Mouse (Mus musculus) monocyte, adult 5-6 weeks (primary cell): ENCODE data around the gene Nhej1. TPM values are rescaled to one million over a fixed set of nuclear protein-coding genes. Genes with fewer than 3 reads are reported as not detected.

Source experiments
- ATAC-seq: fragments of 153-309, 156-312 bp; replicated peaks from 2 replicates; pipeline ENCODE4 v1.8.0; 2017; ENCODE audit warnings: mild to moderate bottlenecking; ENCODE audit not compliant: low TSS enrichment, insufficient number of reproducible peaks, severe bottlenecking, poor library complexity, low FRiP score
- total RNA-seq: library from RNA; stranded (forward); fragments of 200-1000, 200-491, 200-594 nt; gene quantifications from 3 replicates; pipeline ENCODE4 v1.2.3, GENCODE M21; 2017

The Nhej1 gene
- total RNA-seq: 4.9 to 13.4 TPM (median 7.4 TPM) in 3 replicates

DNA sequence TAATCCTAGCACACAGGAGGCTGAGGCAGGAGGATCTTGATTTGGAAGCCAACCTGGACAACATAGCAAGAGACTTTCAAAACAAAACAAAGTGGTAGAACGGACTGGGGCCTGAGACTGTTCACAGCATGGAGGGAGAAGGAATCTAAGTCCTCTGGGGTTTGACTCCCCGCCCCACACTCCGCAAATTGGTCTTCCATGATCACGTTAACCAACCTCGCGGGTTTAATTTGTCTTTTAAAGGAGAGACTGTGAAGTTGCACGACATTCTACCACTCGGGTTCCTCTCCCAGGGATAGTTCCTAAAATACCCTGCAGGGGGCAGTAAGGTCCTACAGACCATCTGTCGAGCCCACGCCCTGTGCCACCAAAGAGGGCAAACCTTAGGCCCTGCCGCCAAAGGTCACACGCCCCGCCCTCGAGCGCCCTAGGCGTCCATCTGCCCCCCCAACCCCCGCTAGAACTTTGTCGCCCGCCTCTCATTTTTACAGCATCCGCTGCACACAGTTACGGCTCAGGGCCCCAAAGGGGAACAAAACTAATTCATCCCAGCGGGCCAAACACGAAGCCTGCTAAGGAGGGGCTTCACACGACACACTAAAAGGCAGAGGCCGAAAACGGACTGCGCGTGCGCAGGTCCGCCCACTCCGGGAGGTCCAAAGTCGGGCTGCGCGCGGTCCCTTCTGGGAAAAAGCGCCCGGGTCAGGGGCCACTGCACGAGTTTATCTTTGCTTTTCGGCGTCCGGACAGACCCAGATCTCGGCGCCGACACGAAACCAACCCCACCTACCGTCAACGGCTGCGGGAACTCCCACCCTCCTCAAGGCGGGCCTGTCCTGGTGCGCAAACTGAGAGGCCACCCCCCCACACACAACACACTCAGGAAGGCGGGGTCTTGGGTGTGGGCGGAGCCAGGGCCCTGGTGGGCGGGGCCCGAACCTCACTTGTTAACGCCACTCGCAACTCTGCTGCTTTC lies at the start of gene Nhej1:
Gene Nhej1 (minus strand): TSS at position 855 of the 976 bp plus-strand sequence.
- ATAC-seq: peak; percentile 89

DNA sequence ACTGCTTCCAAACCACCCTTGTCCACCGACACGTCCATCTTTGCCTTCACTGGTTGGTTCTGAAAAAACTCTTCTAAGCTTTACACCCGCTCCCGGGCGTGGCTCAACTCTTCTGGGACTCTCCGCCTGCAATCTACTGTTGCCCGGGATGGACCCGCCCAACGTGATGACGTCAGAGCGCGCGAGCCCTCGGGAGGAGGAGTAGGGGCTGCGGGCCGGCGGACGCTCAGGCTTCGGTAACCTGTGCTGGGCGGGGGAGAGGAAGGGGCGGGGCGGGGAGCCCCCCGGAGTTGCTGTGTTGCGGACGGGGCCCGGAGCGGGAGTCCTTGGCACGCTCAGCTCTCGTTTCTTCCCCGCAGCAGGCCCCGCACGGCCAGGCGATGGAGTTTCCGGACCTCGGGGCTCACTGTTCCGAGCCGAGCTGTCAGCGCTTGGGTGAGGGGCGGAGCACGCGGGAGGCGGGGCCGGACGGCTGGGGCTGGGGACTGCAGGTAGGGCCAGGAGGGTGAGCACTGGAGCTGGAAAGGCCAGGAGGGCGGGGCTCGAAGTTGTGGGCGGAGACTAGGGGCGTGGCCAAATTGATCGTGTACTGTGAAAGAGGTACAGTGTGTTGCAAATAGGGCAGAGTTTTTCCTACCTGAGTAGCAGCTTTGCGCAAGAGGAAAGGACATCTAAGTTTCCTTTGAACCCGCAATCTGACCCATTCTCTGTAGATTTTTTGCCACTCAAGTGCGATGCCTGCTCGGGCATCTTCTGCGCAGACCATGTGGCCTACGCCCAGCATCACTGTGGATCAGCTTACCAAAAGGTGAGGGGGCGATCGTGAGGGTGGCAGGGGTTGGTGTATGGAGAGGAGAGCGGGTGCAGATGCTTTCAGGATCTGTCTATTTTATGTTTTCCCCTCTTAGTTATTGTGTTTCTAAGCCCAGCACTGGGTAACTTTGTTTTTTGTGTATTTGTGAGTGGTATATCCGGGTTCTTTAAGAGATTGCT lies 43.8 kb upstream of the Nhej1 start, which contains the start of gene Zfand2b:
Gene Zfand2b (plus strand): TSS at position 175 of the 993 bp plus-strand sequence.
- peak; percentile 91 for ATAC-seq

- no peak for ATAC-seq
Observed at GRCm38 (mm10) chr1:75168093-75168471, 43.1 kb upstream of the Nhej1 start.

GRCm38 (mm10) chr1:75160256-75160617 lies 35.2 kb upstream of the Nhej1 start:
- no peak for ATAC-seq

- ATAC-seq: no peak
Observed at GRCm38 (mm10) chr1:75159540-75160255, 34.7 kb upstream of the Nhej1 start.

DNA sequence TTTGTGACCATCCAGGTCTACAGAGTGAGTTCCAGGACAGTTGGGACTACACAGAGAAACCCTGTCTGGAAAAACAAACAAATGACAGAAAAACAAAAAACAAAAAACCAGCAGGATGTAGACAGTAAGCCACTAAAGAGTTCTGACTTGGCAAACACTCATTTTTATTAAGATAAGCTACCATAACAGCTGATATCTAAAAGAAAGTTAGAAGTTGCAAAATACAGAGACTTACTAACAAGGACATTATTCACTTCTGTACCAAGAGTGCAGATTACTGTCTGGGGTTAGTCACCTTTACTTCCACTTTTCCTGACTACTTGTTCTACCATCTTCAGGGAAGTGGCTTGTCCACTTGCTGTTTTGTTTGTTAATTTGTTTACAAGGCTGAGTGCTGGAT lies 34.0 kb upstream of the Nhej1 start:
- no peak for ATAC-seq

GRCm38 (mm10) chr1:75155837-75156236 lies 30.8 kb upstream of the Nhej1 start:
- ATAC-seq: no peak

DNA sequence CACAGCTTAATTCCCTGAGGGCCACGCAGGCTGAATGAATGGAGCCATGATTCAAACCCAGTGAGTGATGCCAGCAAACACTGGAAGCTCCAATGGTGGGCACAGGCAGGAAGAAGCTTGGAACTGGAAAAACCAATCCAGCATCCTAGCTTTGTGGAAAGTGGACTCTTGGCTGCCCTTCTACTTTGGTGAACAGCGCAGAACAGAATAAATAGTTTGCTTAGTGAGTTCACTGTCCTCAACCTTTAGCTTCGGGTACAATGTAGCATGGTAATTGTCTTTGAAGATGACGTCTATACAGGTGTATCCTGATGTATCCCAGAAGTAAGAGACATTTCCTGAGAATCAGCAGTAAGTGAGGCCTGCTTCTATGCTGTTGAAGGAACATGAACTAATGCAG lies 23.7 kb upstream of the Nhej1 start:
- ATAC-seq: no peak

DNA sequence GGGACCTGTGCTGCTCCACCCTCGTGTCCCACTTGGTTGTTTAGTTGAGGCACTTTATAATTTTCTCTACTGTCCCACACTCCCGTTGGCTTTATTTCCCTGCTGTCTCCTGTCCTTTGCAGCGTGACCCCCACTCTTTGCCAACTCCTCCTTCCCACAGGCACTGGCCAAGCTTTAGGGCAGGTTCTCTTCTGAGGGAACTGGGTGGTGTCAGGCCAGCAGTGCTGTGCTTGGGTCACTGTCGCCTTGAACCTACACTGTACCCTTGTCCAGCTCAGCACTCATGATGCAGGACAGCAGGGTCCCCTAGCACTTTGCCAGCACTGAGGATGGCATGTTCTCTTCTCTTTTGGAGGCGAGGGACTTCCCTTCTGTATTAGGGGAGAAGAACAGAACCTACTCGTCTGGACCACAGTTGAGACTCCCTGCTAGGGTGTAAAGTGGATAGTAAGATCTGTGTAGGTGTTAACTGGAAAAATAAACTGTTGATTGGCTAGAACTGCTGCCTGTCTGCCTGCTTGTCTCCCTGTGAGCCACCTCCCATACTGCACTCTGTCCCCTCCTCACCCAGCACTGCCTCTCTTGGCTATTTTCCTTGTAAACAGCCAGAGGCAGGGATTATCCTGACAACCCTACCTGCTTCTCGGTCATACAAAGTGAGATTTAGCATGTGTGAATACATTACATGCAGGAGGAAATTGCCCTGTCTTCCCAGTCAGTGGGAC lies 22.6 kb upstream of the Nhej1 start:
- ATAC-seq: no peak

DNA sequence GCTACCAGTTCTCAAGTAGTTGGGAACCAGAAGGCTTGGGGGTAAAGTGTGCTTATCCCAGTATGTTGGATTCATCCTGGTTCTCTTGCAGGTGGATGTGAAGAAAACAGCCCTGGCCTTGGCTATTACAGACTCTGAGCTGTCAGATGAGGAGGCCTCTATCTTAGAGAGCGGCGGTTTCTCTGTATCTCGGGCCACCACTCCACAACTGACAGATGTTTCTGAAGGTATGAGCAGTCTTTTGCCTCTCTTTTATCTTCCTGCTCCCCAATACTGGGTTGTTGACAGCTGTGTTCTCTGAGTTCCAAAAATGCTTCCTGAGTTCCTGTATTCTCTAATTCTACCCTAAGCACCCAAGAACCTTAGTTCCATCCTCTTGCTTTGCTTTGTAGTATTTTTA lies 20.6 kb upstream of the Nhej1 start:
- ATAC-seq: no peak

- ATAC-seq: peak; percentile 60
Observed at GRCm38 (mm10) chr1:75142301-75143261, 17.6 kb upstream of the Nhej1 start, which contains the start of the genes Cnppd1 and Retreg2. Gene Cnppd1 (minus strand): TSS chr1:75142711. Gene Retreg2 (plus strand): TSS chr1:75142778.

DNA sequence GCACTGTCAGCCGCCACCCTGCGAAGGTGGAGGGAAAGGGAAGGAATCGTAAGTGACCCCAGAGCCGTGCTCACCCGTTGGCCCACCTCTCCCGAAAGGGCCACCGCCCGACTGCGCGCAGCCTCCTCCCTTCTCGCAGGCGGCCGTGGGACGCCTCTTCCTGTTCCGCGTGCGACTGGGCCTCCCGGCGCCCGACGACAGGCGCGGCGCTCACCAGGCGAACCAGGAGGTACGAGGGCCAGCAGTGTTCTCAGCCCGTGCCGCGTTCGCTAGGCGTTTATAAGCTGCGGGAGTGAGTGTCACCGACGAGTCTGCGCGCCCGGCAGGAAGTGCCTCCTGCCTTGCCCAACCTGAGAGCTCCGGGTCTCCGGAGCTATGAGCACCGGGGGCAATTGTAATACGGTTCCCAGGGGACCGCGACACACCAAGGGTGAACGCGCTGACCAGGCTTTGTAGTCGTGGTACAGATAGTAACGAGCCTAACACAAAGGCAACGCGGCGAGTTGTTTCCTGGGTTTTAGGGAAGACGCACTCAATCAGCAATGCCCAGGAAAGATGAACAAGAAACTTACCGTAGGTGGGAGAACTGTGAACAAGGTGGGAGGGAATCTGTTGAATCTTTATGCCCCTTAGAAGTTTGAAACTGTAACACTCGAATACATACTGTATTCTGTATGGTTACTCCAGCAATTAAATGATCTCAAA lies 16.6 kb upstream of the Nhej1 start:
- peak; percentile 39 for ATAC-seq

GRCm38 (mm10) chr1:75140601-75141190 lies 15.7 kb upstream of the Nhej1 start:
- no peak for ATAC-seq

GRCm38 (mm10) chr1:75138448-75138847 lies 13.4 kb upstream of the Nhej1 start:
- no peak for ATAC-seq

GRCm38 (mm10) chr1:75136730-75137129 lies 11.7 kb upstream of the Nhej1 start:
- ATAC-seq: no peak

GRCm38 (mm10) chr1:75136293-75136692 lies 11.3 kb upstream of the Nhej1 start:
- ATAC-seq: no peak
